In genomic region chr10:84768766-84769165, GRCm38 (mm10) we compare ENCODE assay signal across 20 mouse cellular contexts. TPM values are rescaled to one million over a fixed set of nuclear protein-coding genes. Genes with fewer than 3 reads are reported as not detected.
DNase-seq lines count a peak whose midpoint lies in the region; ATAC-seq lines count a peak whose summit lies in the region.
"Had no signal": no experiment of that assay in that cellular context is flagged by ENCODE, and none has a peak within 500 bp of the region (broad histone marks: within the 10 kb centered on the region; RNA-seq: fewer than 3 reads in every experiment).

No protein-coding gene starts in this region.

- DNase-seq in CD4-positive helper T cell, adult 2 months (ENCODE audit: low read depth, low spot score) = peak; percentile 63
- DNase-seq in induced T-regulatory cell, adult 2 months (ENCODE audit: low read depth) = peak; percentile 75
- no peak for DNase-seq in cerebellum, adult 9-10 months
- no peak for DNase-seq in kidney, postnatal 36 days
- DNase-seq in adrenal gland, adult 8-10 months = no peak
- DNase-seq: adrenal gland, postnatal 14 days; cerebellum, adult 18-20 months; cerebellum, postnatal 10 days; gastrocnemius, postnatal 10 days; heart, adult 18-20 months; heart, postnatal 14 days had no signal

- peak; percentile 97 for ATAC-seq in CD4-positive, CD25-positive, alpha-beta regulatory T cell, adult 4 months
- peak; percentile 47; the same call in 1 of the 2 replicates for ATAC-seq in neutrophil, adult 5-6 weeks (ENCODE audit: extremely low read depth, insufficient number of reproducible peaks, low FRiP score, poor library complexity, severe bottlenecking)
- ATAC-seq: forebrain, embryonic 14.5 days; hindbrain, postnatal 0 days; intestine, embryonic 16.5 days; Patski had no signal

RNA-seq across cellular contexts. Expression of gene Rfx4, which starts 12.9 kb away (rescaled TPM):
- not detected for polyA plus RNA-seq in CD4-positive, CD25-positive, alpha-beta regulatory T cell, adult 4 months (2017; shearing (Covaris generic))
- 0.37 TPM in 1 of 2 replicates, not detected in the other for total RNA-seq in neutrophil, adult 5-6 weeks (2017)
- under 1 TPM in 1 of 4 experiments, not detected in 3; 0.07 TPM for total RNA-seq in adrenal gland, adult 8-10 months (2022)
- total RNA-seq: heart, adult 18-20 months; hematopoietic stem cell, adult 5-6 weeks had no signal
- polyA plus RNA-seq: erythroblast, embryonic 14.5 days; heart, embryonic 15.5 days; intestine, embryonic 16.5 days had no signal

Comparison
In these comparisons a context has a peak if more than half of its experiments do, and no peak if none do; other contexts are left out.
1. DNase-seq: peak in CD4-positive helper T cell, adult 2 months (single experiment) and induced T-regulatory cell, adult 2 months (single experiment); none in cerebellum, adult 9-10 months (single experiment), kidney, postnatal 36 days (0 of 2) and adrenal gland, adult 8-10 months (single experiment).